Mouse (Mus musculus) brain, embryonic 14.5 days (tissue): ENCODE measurements around the gene Grk3.

ENCODE experiments used
- CTCF ChIP-seq: fragments of 200-500 bp; IDR thresholded peaks from 2 replicates; pipeline ENCODE4 v1.5.1; 2012; ENCODE audit warnings: inconsistent platforms, mild to moderate bottlenecking, moderate library complexity, borderline replicate concordance; ENCODE audit not compliant: insufficient read depth, insufficient read length; ENCODE audit errors: extremely low read depth
- POLR2A ChIP-seq: fragments of 200-500 bp; IDR thresholded peaks from 2 replicates; pipeline ENCODE4 v1.6.1; 2012; ENCODE audit warnings: mild to moderate bottlenecking, inconsistent platforms, borderline replicate concordance; ENCODE audit not compliant: poor library complexity, insufficient read depth, insufficient read length, severe bottlenecking; ENCODE audit errors: extremely low read depth

DNA sequence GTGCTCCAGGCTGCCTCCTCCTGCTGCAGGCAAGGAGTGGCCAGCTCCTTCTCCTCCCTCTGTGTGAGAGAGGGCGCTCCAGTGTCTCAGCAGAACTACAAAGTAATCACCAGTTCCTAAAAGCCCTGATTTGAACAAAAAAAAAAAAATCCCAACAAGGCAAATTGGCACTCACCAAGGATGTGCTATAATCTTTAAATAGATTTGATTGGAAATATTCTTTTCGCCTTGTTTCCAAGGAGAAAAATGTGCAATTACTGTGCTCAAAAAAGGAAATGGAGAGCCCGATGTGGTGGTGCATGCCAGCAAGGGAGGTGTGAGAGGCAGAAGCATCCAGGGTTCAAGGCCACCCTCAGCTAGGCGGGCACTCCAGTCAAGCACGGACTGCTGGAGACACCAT is 83.7 kb downstream of the Grk3 start:
- TF ChIP-seq CTCF (no peak), POLR2A (no peak)
